Comparison of ENCODE assay signal across 9 mouse cellular contexts in the genomic region with DNA sequence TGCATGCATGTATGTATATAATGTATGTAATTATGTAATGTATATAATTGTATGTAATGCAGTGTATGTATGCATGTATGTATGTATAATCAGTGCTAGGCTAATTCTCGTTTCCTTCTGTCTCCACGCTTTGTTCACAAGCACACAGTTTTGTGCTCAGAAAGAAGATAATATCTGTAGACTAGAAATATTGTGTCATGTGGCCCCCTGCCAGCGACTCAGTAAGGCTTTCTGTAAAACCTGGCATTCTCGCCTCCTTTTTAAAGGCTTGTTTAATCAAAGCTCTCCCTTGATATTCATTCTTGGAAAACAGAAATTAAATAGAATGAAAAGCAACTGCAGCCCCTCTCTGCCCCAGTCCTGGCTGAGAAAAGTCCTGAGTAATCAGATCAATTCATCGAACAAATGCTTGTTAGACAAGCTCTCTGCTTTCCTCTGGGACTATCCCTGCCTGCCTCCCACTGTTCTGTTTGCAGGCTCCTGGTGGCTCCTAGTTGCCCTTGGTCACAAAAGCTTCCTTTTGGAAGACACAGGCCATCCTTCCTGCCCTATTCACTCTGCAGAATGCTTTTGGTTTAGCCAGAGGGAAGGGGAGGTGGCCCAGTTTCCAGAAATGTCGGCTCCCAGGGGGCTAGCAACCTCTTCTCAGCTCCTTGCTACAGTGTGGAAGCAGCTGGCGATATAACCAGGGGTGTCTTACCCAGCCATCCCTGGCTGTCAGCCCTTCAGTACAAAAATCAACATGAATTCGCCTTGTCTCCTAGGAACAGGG. TPM values are rescaled to one million over a fixed set of nuclear protein-coding genes. Genes with fewer than 3 reads are reported as not detected.
DNase-seq lines count a peak whose midpoint lies in the region; ATAC-seq and TF ChIP-seq lines count a peak whose summit lies in the region.
"Had no signal": no experiment of that assay in that cellular context is flagged by ENCODE, and none has a peak within 500 bp of the region (broad histone marks: within the 10 kb centered on the region; RNA-seq: fewer than 3 reads in every experiment).

No protein-coding gene starts in this region.

- ATAC-seq in lung, embryonic 14.5 days (ENCODE audit: insufficient read depth): no peak

- H3K4me2 ChIP-seq in lung, embryonic 14.5 days: no peak overlapping the region

- peak; percentile 21 for DNase-seq in adrenal gland, postnatal 25 days
- DNase-seq in adrenal gland, adult 2 months: no peak
- DNase-seq in lung, embryonic 14.5 days: peak; percentile 68
- no peak for DNase-seq in lung, postnatal 25 days (ENCODE audit: low spot score)
- DNase-seq in layer of hippocampus, adult 9-11 months: peak; percentile 56
- peak; percentile 63 to 68 for DNase-seq in right cerebral cortex, adult 2 months (ENCODE audit: low spot score in 2 of 2)
- DNase-seq in thymus, adult 18-20 months: no peak
- no peak for DNase-seq in embryo, embryonic 10 days (ENCODE audit: low spot score)

- H3K4me1 ChIP-seq in lung, embryonic 14.5 days (ENCODE audit: insufficient read depth): no peaks in the 10 kb centered on the region

- H3K27ac ChIP-seq in lung, embryonic 14.5 days (ENCODE audit: low read depth): no peak overlapping the region

- H3K36me3 ChIP-seq in lung, embryonic 14.5 days (ENCODE audit: insufficient read depth): no peaks in the 10 kb centered on the region

- WGBS in lung, embryonic 14.5 days: 53% methylated on average over 8 of the region's 8 CpGs

- no peak overlapping the region for H3K9ac ChIP-seq in lung, embryonic 14.5 days

- no peak overlapping the region for H3K4me3 ChIP-seq in lung, embryonic 14.5 days (ENCODE audit: low read depth, low read length)

- H3K27me3 ChIP-seq in lung, embryonic 14.5 days (ENCODE audit: insufficient read depth, low read length): no peaks in the 10 kb centered on the region

- H3K9me3 ChIP-seq in lung, embryonic 14.5 days (ENCODE audit: low read depth, low read length): no peaks in the 10 kb centered on the region

- TF ChIP-seq CTCF in lung, embryonic 14.5 days (IDR thresholded peaks at IDR 0.05; ENCODE audit: low read depth): no peak

RNA-seq across cellular contexts. Expression of a gene that starts 20.6 kb away (rescaled TPM):
- not detected in 2 replicates for total RNA-seq in adrenal gland, postnatal 25 days (2021)
- not detected for total RNA-seq in adrenal gland, adult 2 months (2021)
- polyA plus RNA-seq in adrenal gland, adult 2 months (2012; rRNA removed): 0.06 TPM in 1 of 2 replicates, not detected in the other
- not detected in 2 replicates for polyA plus RNA-seq in lung, embryonic 14.5 days (2014; fragmentation: Nextera tagmentation; extraction: Ambion mirVana)
- polyA plus RNA-seq: large intestine, adult 2 months had no signal

Comparison
In these comparisons a context has a peak if more than half of its experiments do, and no peak if none do; other contexts are left out.
1. DNase-seq: peak in adrenal gland, postnatal 25 days (single experiment), lung, embryonic 14.5 days (single experiment), layer of hippocampus, adult 9-11 months (single experiment) and right cerebral cortex, adult 2 months (2 of 2); none in adrenal gland, adult 2 months (single experiment), lung, postnatal 25 days (single experiment), thymus, adult 18-20 months (0 of 2) and embryo, embryonic 10 days (single experiment).